Mouse (Mus musculus) liver, embryonic 14.5 days (tissue): ENCODE measurements around the gene Abcb10.

Experiments used
- CTCF ChIP-seq: IDR thresholded peaks from 2 replicates; pipeline ENCODE4 v1.5.1; 2016; ENCODE audit warnings: antibody characterized with exemption, low read depth, control low read depth
- EP300 ChIP-seq: IDR thresholded peaks from 2 replicates; pipeline ENCODE4 v1.6.1; 2016; ENCODE audit warnings: antibody characterized with exemption, low read depth

DNA sequence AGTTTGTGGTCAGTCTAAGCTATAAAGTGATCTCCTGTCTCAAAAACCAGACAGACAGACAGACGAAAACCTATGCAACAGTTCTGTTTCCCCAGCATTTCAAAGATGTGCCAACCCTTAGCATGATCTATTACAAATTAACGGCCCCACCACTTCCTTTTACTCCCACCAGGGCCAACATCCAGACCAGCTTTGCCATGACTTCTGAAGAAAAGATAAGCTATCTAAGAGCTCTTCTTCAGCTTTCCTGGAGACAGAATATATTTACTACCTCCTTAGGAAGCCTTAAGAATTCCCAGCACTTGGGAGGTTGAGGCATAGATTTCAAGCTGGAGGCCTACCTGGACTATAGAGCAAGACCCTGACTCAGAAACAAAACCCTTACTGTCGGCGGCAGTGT lies 2.7 kb downstream of the Abcb10 start:
- TF ChIP-seq CTCF (0 out of 2 replicates have a peak, but pooled peaks have one; percentile 2), EP300 (no peak; the same call in none of the 2 replicates)
